ENCODE assay signal across 8 mouse cellular contexts in genomic region chr6:108827336-108827920, GRCm38 (mm10). TPM values are rescaled to one million over a fixed set of nuclear protein-coding genes. Genes with fewer than 3 reads are reported as not detected.
DNase-seq lines count a peak whose midpoint lies in the region; ATAC-seq and TF ChIP-seq lines count a peak whose summit lies in the region.

No protein-coding gene starts in this region.

- dilution Hi-C loops in CH12.LX (cut with MboI; ENCODE audit: extremely low pct_ligation_motif_present, extremely low pct_unique_long_range_greater_than_20kb, low sequenced_read_pairs): no loop called here

- H3K79me2 ChIP-seq in heart, adult 2 months (replicated peaks; ENCODE audit: control insufficient read depth, insufficient read depth, low read length): 0 out of 2 replicates have a peak, but pooled peaks cover 1% of the 10 kb centered on the region
- peaks cover 37% of the 10 kb centered on the region for H3K79me2 ChIP-seq in CH12.LX (replicated peaks; ENCODE audit: control insufficient read depth, extremely low read depth, insufficient read depth, poor library complexity, severe bottlenecking)

- no peak overlapping the region for H3K9ac ChIP-seq in heart, adult 2 months (ENCODE audit: low read depth, low read length)
- H3K9ac ChIP-seq in CH12.LX (ENCODE audit: insufficient read depth, low read depth): peak overlapping the region; percentile 87
- peak overlapping the region; percentile 67 for H3K9ac ChIP-seq in heart, embryonic 16.5 days (ENCODE audit: low read length)
- H3K9ac ChIP-seq in liver, postnatal 0 days (replicated peaks): no peak overlapping the region

- H3K36me3 ChIP-seq in heart, adult 2 months (ENCODE audit: control insufficient read depth, insufficient read depth, low read length): peaks cover 17% of the 10 kb centered on the region
- peaks cover 14 to 20% of the 10 kb centered on the region in 2 experiments for H3K36me3 ChIP-seq in CH12.LX (replicated peaks in 1 of 2; ENCODE audit: control insufficient read depth in 1 of 2, insufficient read depth in 1 of 2, low read length in 1 of 2)
- H3K36me3 ChIP-seq in heart, embryonic 16.5 days (ENCODE audit: control insufficient read depth, insufficient read depth): peaks cover 12% of the 10 kb centered on the region; the same call in 1 of the 2 replicates
- H3K36me3 ChIP-seq in liver, postnatal 0 days (replicated peaks; ENCODE audit: insufficient read depth, low read length): peaks cover 10% of the 10 kb centered on the region

- TF ChIP-seq CTCF in heart, adult 2 months (IDR thresholded peaks at IDR 0.05): no peak
- no peak for TF ChIP-seq CTCF in CH12.LX (conservative IDR thresholded peaks at IDR 0.05 in 1 of 2, IDR thresholded peaks at IDR 0.05 in 1 of 2; ENCODE audit: low read depth in 2 of 2, low read length in 2 of 2)
- TF ChIP-seq CTCF in liver, postnatal 0 days (IDR thresholded peaks at IDR 0.05; ENCODE audit: low read depth): no peak

- TF ChIP-seq POLR2A in heart, adult 2 months (IDR thresholded peaks at IDR 0.05; ENCODE audit: insufficient read depth, low read depth, low read length): no peak
- TF ChIP-seq POLR2A in CH12.LX (IDR thresholded peaks at IDR 0.05; ENCODE audit: low read depth, low read length): no peak

- peak overlapping the region; percentile 82 for H3K27ac ChIP-seq in heart, adult 2 months
- peak overlapping the region; percentile 35; the same call in 1 of the 2 replicates for H3K27ac ChIP-seq in CH12.LX (ENCODE audit: insufficient read depth, low read depth)
- peak overlapping the region; percentile 43; the same call in 1 of the 2 replicates for H3K27ac ChIP-seq in heart, embryonic 16.5 days (ENCODE audit: low read length)
- peak overlapping the region; percentile 37; the same call in 1 of the 2 replicates for H3K27ac ChIP-seq in liver, postnatal 0 days (ENCODE audit: low read depth)

- peak overlapping the region; percentile 71 for H3K4me3 ChIP-seq in heart, adult 2 months
- H3K4me3 ChIP-seq in CH12.LX (replicated peaks in 1 of 3; ENCODE audit: low read depth in 2 of 3, low read length in 2 of 3, poor library complexity in 1 of 3): peak overlapping the region; percentile 62 to 96 (median 83)
- peak overlapping the region; percentile 97 for H3K4me3 ChIP-seq in heart, embryonic 16.5 days (ENCODE audit: low read length)
- H3K4me3 ChIP-seq in liver, postnatal 0 days (ENCODE audit: low read depth, low read length): peak overlapping the region; percentile 93

- intact Hi-C loops in heart, adult 2 months (cut with DNase I): no loop called here

- H3K9me3 ChIP-seq in CH12.LX (replicated peaks; ENCODE audit: low read length): no peaks in the 10 kb centered on the region
- no peaks in the 10 kb centered on the region for H3K9me3 ChIP-seq in heart, embryonic 16.5 days (replicated peaks; ENCODE audit: control insufficient read depth, low read length)
- no peaks in the 10 kb centered on the region for H3K9me3 ChIP-seq in liver, postnatal 0 days (ENCODE audit: low read length)

- H3K27me3 ChIP-seq in heart, adult 2 months (ENCODE audit: control insufficient read depth, insufficient read depth, low read length): no peaks in the 10 kb centered on the region
- H3K27me3 ChIP-seq in CH12.LX (replicated peaks): no peaks in the 10 kb centered on the region
- H3K27me3 ChIP-seq in heart, embryonic 16.5 days (ENCODE audit: control insufficient read depth, insufficient read depth, low read length): no peaks in the 10 kb centered on the region
- H3K27me3 ChIP-seq in liver, postnatal 0 days (ENCODE audit: insufficient read depth, low read length): no peaks in the 10 kb centered on the region

- TF ChIP-seq EP300 in heart, adult 2 months (IDR thresholded peaks at IDR 0.05; ENCODE audit: insufficient read depth, low read depth, low read length): no peak
- 0 out of 2 replicates have a peak, but pooled peaks have one; percentile 17 for TF ChIP-seq EP300 in CH12.LX (IDR thresholded peaks at IDR 0.05; ENCODE audit: low read length)
- TF ChIP-seq EP300 in liver, postnatal 0 days (IDR thresholded peaks at IDR 0.05; ENCODE audit: low read depth): no peak

- ATAC-seq in heart, embryonic 16.5 days (replicated peaks; ENCODE audit: extremely low read depth, insufficient read depth, low FRiP score): no peak
- ATAC-seq in liver, postnatal 0 days: no peak
- no peak for ATAC-seq in frontal cortex, adult (ENCODE audit: low TSS enrichment)
- no peak for ATAC-seq in inflammation-experienced regulatory T-cells, adult 6 months

- H3K4me2 ChIP-seq in CH12.LX (ENCODE audit: insufficient read depth, low read depth, poor library complexity, severe bottlenecking): peak overlapping the region; percentile 92
- peak overlapping the region; percentile 94 for H3K4me2 ChIP-seq in heart, embryonic 16.5 days (ENCODE audit: low read depth, low read length)
- peak overlapping the region; percentile 90 for H3K4me2 ChIP-seq in liver, postnatal 0 days (ENCODE audit: low read depth, low read length)

- TF ChIP-seq RAD21 in CH12.LX (IDR thresholded peaks at IDR 0.05; ENCODE audit: low read depth, low read length): no peak

- peaks cover 9% of the 10 kb centered on the region for H3K4me1 ChIP-seq in heart, adult 2 months (ENCODE audit: control insufficient read depth, insufficient read depth, low read length)
- H3K4me1 ChIP-seq in CH12.LX (ENCODE audit: control insufficient read depth in 1 of 2, insufficient read depth in 2 of 2): peaks cover 2 to 37% of the 10 kb centered on the region in 2 experiments; a peak in 3 of 4 replicates
- H3K4me1 ChIP-seq in heart, embryonic 16.5 days (ENCODE audit: control insufficient read depth, insufficient read depth, low read length): peaks cover 16% of the 10 kb centered on the region
- H3K4me1 ChIP-seq in liver, postnatal 0 days (ENCODE audit: insufficient read depth): peaks cover 42% of the 10 kb centered on the region

- in situ Hi-C loops in CH12.LX (cut with MboI; ENCODE audit: low pct_ligation_motif_present, low pct_unique_long_range_greater_than_20kb, low sequenced_read_pairs): no loop called here

- DNase-seq in heart, adult 2 months: no peak
- DNase-seq in heart, adult 18-20 months: no peak
- no peak for DNase-seq in CH12.LX (ENCODE audit: extremely low read depth)
- DNase-seq in liver, postnatal 0 days: no peak
- DNase-seq in gastrocnemius, adult 8-10 months (ENCODE audit: low spot score in 2 of 2): no peak

- WGBS in heart, adult 2 months: 37% methylated on average over 5 of the region's 5 CpGs
- WGBS in heart, embryonic 16.5 days: 27% methylated on average over 5 of the region's 5 CpGs
- 24% methylated on average over 5 of the region's 5 CpGs for WGBS in liver, postnatal 0 days (ENCODE audit: insufficient replicate concordance)

TF ChIP-seq in CH12.LX, 34 proteins besides CTCF, POLR2A, EP300 and RAD21 (continues in another document):
- TF ChIP-seq TCF12 (IDR thresholded peaks at IDR 0.05; ENCODE audit: low read depth, low read length) (0 out of 2 replicates have a peak, but pooled peaks have one; percentile 14), JUN (IDR thresholded peaks at IDR 0.05; ENCODE audit: insufficient read depth, low read depth, low read length) (no peak), ZKSCAN1 (IDR thresholded peaks at IDR 0.05; ENCODE audit: borderline replicate concordance, low read depth, low read length) (no peak), UBTF (IDR thresholded peaks at IDR 0.05; ENCODE audit: low read depth, low read length) (no peak), CHD2 (IDR thresholded peaks at IDR 0.05; ENCODE audit: low read length) (0 out of 2 replicates have a peak, but pooled peaks have one; percentile 51), ZMIZ1 (IDR thresholded peaks at IDR 0.05; ENCODE audit: low read depth, low read length) (peak; percentile 23; the same call in 1 of the 2 replicates), HCFC1 (IDR thresholded peaks at IDR 0.05; ENCODE audit: low read depth, low read length) (0 out of 2 replicates have a peak, but pooled peaks have one; percentile 18), SMC3 (IDR thresholded peaks at IDR 0.05; ENCODE audit: low read depth, low read length) (no peak), NRF1 (IDR thresholded peaks at IDR 0.05; ENCODE audit: low read depth, low read length) (no peak), GABPA (IDR thresholded peaks at IDR 0.05; ENCODE audit: insufficient replicate concordance, low read depth, low read length) (no peak), E2F4 (IDR thresholded peaks at IDR 0.05; ENCODE audit: insufficient replicate concordance, low read depth, low read length) (no peak), NELFE (IDR thresholded peaks at IDR 0.05; ENCODE audit: low read depth, low read length) (no peak), ZC3H11A (IDR thresholded peaks at IDR 0.05; ENCODE audit: low read depth, low read length) (no peak), ELF1 (IDR thresholded peaks at IDR 0.05; ENCODE audit: low read depth, low read length) (no peak), ZNF384 (IDR thresholded peaks at IDR 0.05; ENCODE audit: low read depth, low read length) (peak; percentile 80), BHLHE40 (IDR thresholded peaks at IDR 0.05; ENCODE audit: low read depth, low read length) (no peak)

RNA-seq across cellular contexts. Expression of gene Edem1, which starts 1.0 kb away (rescaled TPM):
- 10 to 100 TPM; 10.1 to 13.8 TPM for total RNA-seq in heart, adult 2 months (2021)
- polyA plus RNA-seq in heart, adult 2 months (2012; rRNA removed): 6.0 and 7.4 TPM in 2 replicates
- 10 to 100 TPM; 11.7 to 18.7 TPM for total RNA-seq in heart, adult 18-20 months (2021)
- total RNA-seq in CH12.LX (2012; rRNA removed): 70.9 and 100 TPM in 2 replicates
- 186 and 216 TPM in 2 replicates for total RNA-seq in CH12.LX (2014; rRNA removed)
- polyA plus RNA-seq in CH12.LX (2012; ENCODE audit: insufficient read length, low read depth): 157 and 163 TPM in 2 replicates
- polyA plus RNA-seq in heart, embryonic 16.5 days (2015; fragmentation: Nextera tagmentation; extraction: Ambion mirVana): 15.8 and 24.9 TPM in 2 replicates
- 23.1 and 25.7 TPM in 2 replicates for polyA plus RNA-seq in liver, postnatal 0 days (2015; fragmentation: Nextera tagmentation; extraction: Ambion mirVana)
- 10 to 100 TPM; 41.7 to 94.3 (median 61.0) TPM for polyA plus RNA-seq in inflammation-experienced regulatory T-cells, adult 6 months (2017; shearing (Covaris generic))
- total RNA-seq in gastrocnemius, adult 8-10 months (2022): 1 to 10 TPM; 3.2 to 5.8 (median 4.8) TPM

RNA-seq across cellular contexts. Expression of gene Arl8b, which starts 44.5 kb away (rescaled TPM):
- 100 to 1,000 TPM in 1 of 2 experiments, 10 to 100 TPM in 1; 93.0 to 101 TPM for total RNA-seq in heart, adult 2 months (2021)
- polyA plus RNA-seq in heart, adult 2 months (2012; rRNA removed): 21.5 and 39.1 TPM in 2 replicates
- 100 to 1,000 TPM in 1 of 2 experiments, 10 to 100 TPM in 1; 97.1 to 101 TPM for total RNA-seq in heart, adult 18-20 months (2021)
- total RNA-seq in CH12.LX (2012; rRNA removed) (47.8 and 63.3 TPM in 2 replicates), CH12.LX (2014; rRNA removed) (170 and 197 TPM in 2 replicates)
- 125 and 141 TPM in 2 replicates for polyA plus RNA-seq in CH12.LX (2012; ENCODE audit: insufficient read length, low read depth)
- 65.3 and 72.5 TPM in 2 replicates for polyA plus RNA-seq in heart, embryonic 16.5 days (2015; fragmentation: Nextera tagmentation; extraction: Ambion mirVana)
- polyA plus RNA-seq in liver, postnatal 0 days (2015; fragmentation: Nextera tagmentation; extraction: Ambion mirVana): 33.2 and 34.5 TPM in 2 replicates
- 10 to 100 TPM; 44.3 to 47.1 (median 46.0) TPM for polyA plus RNA-seq in inflammation-experienced regulatory T-cells, adult 6 months (2017; shearing (Covaris generic))
- 100 to 1,000 TPM; 116 to 134 (median 123) TPM for total RNA-seq in gastrocnemius, adult 8-10 months (2022)

Comparison
In these comparisons a context has a peak if more than half of its experiments do, and no peak if none do; other contexts are left out.
1. H3K9ac ChIP-seq: peak in CH12.LX (single experiment) and heart, embryonic 16.5 days (single experiment); none in heart, adult 2 months (single experiment) and liver, postnatal 0 days (single experiment).
2. Peak in every context shown above with its lines, with median percentiles within 50 percentile points of each other: H3K27ac ChIP-seq, H3K4me3 ChIP-seq and H3K4me2 ChIP-seq.